Mouse (Mus musculus) thymus, postnatal 4 days (tissue): ENCODE results near the gene Tmem231.
"Not testable (repeated sequence)": the region's sequence is repeated elsewhere in the genome, so short reads cannot be mapped to it uniquely, and the experiment has no call there.

ENCODE experiments used
- DNase-seq: peaks from one replicate; pipeline ENCODE4 v3.0.0; 2021

Tmem231 gene

DNA sequence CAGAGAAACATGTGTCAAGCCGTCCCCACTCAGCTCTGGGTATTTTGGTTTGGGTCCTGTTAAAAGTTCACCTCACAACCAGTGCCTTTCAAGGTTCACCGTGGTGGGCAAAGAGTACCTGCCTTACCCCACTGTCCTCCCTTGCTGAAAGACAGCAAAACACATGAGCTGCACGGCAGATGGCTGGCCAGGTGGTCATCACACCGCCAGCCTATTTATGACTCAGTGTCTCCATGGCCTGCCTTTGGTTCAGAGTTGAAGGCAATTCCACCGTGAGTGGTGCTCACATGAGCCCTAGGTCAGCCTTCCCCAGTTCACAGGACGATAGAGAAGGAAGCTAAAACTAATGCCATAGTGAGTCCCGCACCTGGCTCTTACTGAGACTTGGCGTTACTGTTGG lies 14.3 kb upstream of the Tmem231 start:
- no peak for DNase-seq

GRCm38 (mm10) chr8:111947144-111947543 lies 13.5 kb upstream of the Tmem231 start:
- no peak for DNase-seq

DNA sequence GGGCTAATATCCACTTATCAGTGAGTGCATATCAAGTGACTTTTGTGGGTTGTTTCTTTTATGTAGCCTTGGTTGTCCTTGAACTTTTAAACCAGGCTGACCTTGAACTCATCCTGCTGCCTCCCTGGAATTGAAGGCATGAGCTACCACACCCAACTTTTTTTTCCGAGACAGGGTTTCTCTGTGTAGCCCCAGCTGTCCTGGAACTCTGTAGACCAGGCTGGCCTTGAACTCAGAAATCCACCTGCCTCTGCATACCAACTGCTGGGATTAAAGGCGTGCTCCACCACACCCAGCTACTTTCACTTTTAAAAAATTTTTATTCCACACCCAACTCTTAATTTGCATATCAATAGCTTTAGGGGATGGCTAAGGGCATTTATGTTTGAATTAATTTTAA lies 9.9 kb upstream of the Tmem231 start:
- no peak for DNase-seq

GRCm38 (mm10) chr8:111941101-111941454 lies 7.4 kb upstream of the Tmem231 start:
- DNase-seq, result peak; percentile 75

DNA sequence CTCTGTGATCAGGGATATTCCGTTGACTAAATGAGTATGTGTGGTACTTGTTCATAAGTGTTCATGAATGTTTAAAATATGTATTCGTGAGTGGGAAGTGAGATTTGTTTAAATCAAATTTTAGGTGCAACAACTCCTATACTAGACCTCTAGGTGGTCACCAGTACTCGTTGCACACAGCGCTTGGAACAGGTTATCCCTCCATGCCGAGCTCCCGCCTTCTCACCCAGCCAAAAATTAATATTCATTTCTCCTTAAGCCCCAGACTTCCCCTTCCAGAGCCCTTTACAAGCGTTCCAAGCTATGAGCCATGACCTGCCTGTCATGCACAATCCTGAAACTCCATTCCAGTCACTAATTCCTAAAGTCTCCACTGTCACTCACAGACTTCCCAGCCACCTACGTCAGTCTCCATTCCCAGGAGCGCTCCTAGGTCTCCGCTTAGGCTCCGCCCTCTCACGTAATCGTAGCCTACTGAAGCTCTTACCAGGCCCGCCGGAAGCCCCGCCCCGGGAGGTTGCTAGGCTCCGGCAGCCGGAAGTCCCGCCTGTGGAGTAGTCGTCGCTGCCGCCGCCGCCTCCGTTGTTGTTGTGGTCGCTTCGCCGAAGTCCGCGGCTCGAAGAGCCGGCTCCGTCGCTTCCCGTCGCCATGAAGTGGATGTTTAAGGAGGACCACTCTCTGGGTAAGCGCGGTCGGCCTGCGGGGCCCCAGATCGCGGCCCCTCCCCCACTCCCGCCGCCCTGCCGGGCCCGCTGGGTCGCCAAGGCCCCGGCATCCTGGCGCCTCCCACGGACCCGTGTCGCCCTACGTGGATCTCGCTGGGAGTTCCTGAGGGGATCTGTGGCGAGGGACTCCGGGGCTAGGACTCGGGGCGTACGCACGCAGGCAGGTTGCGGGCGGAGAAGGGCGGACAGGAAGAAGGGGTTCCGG lies 6.8 kb upstream of the Tmem231 start, which contains the start of gene Gabarapl2:
Gene Gabarapl2, plus strand, starts transcription at position 533 of the 930 bp plus-strand sequence.
- DNase-seq, result peak; percentile 98

DNA sequence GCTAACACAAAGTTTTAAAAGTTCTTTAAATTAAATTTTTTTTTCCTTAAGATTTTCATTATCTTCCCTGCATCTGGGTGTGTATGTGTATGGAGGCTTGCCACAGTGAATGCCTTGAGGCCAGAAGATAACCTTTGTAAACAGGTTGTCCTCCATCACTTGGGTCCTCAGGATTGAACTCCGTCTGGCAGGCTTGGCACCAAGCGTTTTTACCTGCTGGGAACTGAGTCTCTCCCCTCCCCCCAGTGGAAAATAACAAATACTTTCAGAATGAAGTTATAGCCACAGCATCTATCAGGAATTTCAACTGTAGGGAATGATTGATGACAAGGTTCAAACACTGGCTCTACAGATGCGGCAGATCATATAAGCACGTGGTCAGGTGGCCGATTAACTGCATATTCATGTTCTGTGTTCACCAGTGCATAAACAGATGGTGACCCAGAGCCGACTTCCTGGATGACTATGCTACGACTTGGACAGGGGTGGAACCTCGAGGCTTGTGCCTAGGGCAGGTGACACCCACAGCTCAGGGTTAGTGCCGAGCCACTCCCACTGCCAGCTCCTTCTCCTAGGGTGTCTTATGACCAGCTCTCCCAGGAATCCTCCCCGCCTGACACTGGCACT lies 5.9 kb upstream of the Tmem231 start:
- peak; percentile 23 for DNase-seq

DNA sequence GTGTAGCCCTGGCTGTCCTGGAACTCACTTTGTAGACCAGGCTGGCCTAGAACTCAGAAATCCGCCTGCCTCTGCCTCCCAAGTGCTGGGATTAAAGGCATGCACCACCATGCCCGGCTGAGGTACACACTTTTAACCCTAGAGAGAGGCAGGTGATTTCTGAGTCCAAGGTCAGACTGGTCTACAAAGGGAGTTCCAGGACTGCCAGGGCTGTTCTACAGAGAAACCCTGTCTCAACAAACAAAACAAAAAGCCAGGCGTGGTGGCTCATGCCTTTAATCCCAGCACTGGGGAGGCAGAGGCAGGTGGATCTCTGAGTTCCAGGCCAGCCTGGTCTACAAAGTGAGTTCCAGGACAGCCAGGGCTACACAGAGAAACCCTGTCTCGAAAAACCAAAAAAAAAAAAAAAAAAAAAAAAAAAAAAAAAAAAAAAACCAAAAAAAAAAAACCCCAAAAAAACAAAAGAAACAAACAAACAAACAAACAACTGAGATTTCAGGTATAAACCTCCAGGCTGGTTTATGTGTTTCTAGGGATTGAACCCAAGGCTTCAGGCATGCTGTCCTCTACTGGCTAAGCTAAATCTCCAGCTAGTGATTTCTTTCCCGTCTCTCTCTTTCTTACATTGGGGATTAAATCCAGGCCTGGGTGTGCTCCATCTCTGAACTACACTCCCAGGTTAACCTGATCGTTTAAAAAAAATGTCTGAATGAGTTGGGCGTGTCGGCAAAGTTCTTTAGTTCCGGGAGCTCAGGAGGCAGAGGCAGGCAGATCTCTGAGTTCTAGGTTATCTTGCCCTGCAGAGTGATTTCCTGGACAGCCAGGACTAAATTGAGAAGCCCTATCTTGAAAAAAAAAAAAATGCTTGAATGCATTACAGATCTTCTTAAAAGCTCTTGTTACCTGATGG lies 4.7 kb upstream of the Tmem231 start:
- not testable (repeated sequence) for DNase-seq

- no peak for DNase-seq
These were observed 3.5 kb upstream of the Tmem231 start for GRCm38 (mm10) chr8:111937184-111937583.

DNA sequence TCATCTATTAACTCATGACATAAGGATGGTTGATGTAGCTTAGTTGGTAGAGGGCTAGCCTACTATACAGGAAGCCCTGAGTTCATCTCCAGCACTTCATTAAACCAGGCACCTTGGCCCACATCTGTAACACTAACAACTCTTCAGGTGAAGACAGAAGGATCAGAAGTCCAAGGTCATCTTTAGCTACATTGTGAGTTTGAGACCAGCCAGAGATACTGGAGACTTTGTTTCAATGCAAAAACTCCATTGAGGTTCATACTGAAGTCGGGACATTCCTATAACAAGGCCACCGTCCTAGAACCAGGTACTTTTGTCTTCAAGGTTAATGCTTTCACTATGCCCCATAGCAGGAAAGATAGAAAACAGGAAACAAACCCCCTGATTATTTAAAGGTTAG lies 520 bp upstream of the Tmem231 start:
- DNase-seq, result no peak

DNA sequence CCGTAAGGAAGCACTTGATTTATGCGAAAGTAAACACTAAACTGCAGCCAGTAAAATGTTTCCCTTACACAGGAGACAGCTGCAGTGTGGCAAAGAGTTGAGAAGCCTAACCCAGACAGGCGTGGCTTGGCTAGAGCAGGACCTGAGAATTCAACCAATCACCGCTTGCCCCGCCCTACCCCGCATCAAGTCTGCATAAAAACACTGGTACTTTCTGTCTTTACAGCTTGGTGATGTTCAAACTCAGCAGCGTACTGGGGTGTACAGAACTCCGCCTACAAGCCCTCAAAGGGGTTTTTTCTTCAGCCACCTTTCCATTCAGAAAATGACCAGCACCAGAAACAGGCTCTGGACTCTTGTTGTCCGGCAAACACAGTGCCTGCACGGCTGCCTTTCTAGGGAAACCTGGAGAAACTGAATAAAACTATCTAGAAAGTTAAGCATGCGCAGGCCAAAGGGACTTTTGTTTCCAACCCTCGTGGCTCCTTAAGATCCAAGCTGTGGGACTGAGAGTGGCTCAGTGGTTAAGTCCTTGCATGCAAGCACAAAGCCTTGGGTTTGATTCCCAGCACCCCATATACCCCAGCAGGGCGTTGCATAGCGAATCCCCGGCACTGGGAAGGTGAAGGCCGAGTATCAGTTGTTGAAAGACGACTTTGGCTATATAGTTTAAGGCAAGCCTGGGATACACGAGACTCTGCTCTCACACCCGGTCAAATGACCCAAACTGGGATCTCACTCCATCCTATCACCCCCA lies 923 bp downstream of the Tmem231 start:
- DNase-seq, result peak; percentile 41

DNA sequence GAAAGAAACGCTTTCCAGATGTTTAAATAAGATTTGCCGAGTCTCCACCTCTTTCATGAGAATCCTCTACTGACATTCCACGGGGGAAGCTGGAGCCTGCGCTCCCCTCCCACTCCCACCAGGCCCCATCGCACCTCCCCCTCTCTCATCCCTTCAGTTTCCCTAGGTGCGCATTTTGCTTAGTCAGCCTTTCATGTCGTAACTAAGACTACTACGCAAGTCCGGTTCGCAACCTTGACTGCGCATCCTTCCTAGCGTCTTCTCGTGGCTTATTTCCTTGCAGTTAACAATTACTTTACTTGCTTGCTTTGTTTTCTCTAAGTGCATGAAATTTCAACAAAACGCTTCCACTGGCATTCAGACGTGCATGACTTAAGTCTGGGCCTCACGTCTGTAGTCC lies 2.0 kb downstream of the Tmem231 start:
- no peak for DNase-seq

- no peak for DNase-seq
These were observed 3.9 kb downstream of the Tmem231 start for GRCm38 (mm10) chr8:111929648-111930344.

DNA sequence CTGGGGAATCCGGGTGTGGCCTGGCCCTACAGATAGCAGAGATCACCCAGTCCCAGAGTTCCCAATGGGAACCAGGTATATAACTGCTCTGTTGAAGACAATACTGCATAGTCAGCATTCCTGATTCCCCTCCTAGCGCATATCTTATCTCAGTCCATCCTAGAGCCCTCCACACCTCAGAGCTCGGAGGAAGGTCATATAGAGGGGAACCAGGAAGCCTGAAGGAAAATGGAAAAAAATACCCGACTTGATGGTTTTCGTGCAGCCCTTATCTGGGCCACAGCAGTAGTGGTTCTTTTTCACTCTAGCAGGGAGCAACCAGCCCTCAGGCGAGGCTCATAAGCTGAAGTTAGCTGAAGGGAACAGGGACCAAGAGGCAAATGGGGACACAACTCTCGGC lies 8.7 kb downstream of the Tmem231 start:
- DNase-seq, result no peak

DNA sequence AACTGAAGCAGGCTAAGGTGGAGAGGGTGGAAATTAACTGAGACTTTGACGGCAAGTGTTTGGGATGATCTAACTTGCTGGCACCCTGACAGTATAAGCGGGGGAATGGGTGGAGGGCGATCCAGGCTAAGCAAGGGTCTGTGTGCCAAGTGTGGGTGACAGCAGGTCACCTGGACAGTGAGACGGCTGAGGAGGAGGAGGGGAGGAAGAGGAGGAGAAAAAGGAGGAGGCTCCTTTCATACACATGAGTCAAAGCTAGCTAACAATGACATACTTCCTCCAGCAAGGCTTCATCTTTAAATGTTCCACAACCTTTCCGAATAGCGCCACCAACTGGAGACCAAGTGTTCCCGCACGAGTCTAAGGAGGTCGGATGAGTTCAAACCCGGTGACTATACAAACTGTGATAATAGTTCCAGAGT lies 10.3 kb downstream of the Tmem231 start:
- peak; percentile 77 for DNase-seq

DNA sequence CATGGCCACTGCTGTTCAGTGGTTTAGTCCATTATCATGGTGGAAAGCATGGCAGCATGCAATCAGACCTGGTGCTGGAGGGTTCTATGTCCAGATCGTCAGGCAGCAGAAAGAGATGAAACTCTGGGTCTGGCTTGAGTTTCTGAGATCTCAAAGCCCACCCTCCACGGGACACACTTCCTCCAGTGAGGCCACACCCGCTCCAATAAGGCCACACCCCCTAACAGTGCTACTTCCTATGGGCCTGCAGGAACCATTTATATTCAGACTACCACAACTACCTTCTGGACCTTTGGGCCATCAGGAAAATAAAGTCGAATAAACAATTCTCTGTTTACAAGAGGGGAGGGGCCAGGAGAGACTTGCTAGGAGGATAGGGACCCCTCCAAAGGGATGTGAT lies 12.7 kb downstream of the Tmem231 start:
- DNase-seq, result no peak

DNA sequence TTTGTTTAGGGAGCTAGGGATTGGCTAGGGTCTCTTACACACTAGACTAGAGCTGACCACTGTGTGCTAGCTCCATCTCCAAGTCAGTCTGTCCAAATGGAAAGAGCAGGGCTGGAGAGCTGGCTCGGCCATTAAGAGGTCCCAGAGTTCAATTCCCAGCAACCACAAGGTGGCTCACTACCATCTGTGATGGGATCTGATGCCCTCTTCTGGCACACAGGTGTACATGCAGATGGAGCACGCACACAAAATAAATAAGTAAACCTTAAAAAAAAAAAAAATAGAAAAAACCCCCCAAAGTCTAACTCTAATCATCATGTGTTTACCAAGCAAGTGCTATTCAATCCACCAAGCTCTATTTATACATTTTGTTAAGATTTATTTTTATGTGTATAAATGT lies 14.0 kb downstream of the Tmem231 start:
- DNase-seq, result no peak

GRCm38 (mm10) chr8:111912860-111913432 lies 20.7 kb downstream of the Tmem231 start:
- no peak for DNase-seq

DNA sequence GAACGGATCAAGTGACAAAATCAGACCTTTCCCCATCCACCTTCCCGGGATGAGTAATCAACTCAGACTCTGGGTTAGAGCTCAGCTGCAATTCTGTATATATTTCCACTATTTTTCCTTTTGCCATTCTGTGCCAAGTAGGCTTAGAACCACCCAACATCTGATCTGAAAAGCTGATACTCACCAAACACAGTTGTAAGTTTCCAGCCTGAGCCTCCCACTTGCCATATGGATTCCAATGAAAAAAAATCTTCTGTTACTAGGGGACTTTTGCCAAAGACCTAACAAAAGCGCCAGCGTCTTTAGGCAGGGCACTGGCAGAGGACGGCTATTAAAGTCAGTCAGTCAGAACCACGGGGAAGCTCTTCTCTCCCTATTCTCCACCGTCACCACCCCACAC lies 22.1 kb downstream of the Tmem231 start:
- no peak for DNase-seq

DNA sequence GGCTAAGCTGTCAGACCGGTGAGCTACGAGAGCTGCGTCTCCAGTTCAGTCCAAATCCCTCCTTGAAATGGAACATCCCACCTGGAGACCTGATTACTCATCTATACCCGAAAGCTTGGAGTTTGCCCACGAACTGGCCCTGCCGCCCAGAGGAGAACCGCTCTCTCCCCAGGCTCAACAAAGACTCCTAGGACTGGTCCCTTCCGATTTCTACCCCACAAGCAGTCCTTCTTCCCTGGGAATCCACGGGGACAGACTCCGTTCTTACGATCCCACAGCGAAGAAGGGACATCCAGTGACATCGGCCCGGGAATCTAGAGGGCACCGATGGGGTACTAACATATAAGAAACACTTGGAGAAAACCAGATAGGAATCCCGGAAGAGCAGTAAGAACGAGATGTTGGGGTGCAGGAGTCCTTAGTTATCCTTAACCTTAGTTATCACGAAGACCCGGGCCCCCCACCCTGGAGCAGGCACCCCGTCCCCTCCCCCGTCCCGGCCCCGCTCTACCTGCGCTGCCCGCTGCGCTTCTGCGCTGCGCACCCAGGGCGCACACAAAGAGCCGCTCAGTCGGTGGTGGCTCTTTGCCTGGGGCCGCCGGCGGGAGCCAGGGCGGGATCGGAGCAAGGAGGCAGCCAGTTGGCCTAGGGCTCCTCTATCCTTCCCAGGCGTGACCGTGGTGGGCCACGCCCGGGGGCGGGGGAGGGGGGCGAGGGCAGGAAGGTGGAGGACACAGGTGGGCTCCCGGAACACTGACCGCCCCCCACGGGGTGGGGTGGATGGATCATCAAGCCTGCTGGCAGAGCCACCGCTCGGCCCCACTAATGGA lies 23.8 kb downstream of the Tmem231 start, which contains the start of gene Chst5:
Gene Chst5, minus strand, starts transcription at position 827 of the 830 bp plus-strand sequence.
- DNase-seq, result no peak

DNA sequence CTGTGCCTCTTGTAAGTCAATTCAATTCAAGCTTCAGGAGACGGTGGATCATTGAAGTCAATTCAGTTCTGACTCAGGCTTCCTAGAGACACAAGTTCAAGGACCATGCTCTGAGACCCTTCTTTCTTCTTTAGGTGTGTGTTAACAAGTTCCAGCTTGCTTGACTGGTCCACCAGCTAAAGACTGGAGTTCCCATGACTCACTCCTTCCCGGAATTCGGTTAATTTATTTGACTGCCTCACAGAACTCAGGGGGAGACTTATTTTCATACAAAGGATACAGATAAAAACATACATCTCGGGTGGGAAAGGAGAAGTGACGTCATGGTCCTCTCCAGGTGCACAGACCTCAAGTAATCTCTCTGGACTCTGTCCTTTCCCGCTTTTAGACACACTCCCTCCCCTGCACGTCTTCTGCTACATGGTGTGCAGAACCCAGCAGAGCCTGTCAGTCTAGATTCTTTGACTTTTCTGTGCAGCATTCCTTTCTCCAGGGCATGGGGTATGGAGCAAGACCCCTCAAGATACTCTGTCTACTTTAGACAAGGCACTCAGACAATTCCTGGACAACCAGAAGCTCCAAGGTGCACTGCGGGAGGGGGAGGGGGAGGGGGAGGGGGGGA lies 28.1 kb downstream of the Tmem231 start:
- no peak for DNase-seq
